Mouse (Mus musculus) urinary bladder, postnatal 10 days (tissue): ENCODE data around the gene Tec.

Source experiments
- DNase-seq: peaks from one replicate; pipeline ENCODE4 v3.0.0; 2022; ENCODE audit warnings: low spot score

Tec gene

DNA sequence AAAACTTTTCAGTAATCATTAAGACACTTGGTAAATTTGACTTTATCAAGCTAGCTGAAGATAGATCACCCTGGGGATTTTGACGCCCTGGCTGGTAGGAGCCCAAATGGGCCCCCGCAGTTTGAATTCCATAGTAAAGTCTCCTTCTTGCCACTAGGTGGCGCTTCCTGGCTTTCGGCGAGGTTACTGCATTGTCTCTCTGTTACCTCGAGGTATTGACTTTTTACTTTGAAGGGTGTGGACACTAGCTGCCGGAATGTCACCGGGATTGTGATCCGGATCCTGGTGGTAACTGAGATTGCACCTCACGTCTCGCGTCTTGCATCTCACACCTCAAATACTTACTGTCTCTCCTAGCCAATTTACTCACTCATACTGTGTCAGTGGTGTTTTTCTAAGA, 23.3 kb upstream of the Tec start:
- no peak for DNase-seq

DNA sequence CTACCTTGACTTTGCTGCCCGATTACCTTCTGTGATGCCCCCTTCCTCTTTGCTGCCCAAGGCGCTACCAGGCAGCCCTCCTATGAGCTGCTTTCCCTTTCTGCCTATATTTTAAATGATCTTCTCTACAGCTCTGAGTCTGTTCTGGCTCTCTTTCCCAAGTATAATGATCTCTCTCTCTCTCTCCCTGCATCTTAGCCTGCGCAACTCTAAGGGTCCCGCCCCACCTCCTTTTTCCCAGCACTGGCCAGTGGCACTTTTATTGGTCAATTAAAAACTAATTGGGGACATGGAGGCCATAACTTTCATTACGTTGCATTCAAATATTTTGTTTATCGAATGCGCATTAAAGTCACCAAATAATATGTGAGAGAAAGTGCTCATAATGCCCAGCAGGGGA, 20.0 kb upstream of the Tec start:
- DNase-seq: no peak

DNA sequence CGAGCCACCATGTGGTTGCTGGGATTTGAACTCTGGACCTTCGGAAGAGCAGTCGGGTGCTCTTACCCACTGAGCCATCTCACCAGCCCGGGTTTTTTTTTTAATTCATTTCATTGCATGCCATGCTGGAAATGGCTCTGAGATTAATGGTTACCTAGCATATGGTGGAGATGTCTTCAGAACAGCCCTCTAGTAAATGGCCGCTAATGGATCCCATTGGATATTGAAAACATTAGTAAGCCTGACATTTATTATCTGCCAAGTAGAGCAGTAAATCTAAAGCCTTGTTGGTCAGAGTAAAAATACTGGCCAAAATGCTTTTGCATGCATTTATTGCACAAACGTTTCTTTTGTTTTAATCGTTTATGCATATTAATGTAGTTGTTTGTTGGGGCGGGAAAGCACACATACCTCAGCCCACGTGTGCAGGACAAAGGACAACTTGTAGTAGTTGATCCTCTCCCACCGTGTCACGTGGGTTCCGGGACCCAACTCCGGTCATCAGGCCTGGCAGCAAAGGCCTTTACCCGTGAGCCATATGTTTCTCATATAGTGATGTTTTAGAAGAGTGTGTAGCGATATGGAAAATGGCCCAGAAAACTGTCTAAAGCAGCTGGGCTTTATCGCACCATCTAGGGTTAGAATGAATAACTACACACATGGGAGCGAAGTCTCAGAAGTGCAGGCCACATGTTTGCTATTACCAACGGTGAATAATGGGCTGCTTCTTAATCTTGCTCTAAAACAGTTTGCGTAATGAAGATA, 18.4 kb upstream of the Tec start:
- DNase-seq: no peak

DNA sequence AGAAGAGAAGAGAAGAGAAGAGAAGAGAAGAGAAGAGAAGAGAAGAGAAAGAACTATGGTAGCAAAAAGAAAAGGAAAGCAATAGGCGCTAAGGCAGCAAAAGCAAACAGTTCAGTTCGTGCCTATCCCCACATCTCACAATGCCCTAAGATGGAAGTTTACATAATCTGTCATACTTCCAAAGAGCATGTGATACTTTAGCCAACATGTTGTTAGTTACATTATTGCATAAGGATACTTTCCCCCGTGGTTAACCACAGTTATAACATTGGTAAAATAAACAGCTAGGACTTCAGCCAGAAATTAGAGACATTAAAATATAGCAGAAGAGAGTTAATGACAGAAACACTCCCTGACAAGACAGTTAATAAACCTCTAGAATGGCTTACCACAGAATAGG, 15.4 kb upstream of the Tec start:
- DNase-seq: no peak

DNA sequence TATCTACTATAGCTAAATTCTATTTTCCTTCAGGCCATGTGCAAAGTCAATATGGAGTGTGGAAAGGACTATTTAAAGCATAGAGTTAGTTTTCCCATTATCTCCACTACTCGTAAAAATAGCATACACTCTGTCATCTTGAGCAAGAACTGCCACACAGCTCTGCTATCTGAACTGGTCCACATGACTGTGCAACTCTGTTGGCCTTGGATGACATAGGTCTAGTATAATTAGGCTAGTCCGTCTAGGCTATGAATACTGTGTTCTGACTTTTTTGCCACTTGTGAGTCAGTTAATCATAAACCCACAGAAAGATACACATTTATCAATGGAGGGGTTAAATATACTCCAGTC, 14.1 kb upstream of the Tec start:
- no peak for DNase-seq

DNA sequence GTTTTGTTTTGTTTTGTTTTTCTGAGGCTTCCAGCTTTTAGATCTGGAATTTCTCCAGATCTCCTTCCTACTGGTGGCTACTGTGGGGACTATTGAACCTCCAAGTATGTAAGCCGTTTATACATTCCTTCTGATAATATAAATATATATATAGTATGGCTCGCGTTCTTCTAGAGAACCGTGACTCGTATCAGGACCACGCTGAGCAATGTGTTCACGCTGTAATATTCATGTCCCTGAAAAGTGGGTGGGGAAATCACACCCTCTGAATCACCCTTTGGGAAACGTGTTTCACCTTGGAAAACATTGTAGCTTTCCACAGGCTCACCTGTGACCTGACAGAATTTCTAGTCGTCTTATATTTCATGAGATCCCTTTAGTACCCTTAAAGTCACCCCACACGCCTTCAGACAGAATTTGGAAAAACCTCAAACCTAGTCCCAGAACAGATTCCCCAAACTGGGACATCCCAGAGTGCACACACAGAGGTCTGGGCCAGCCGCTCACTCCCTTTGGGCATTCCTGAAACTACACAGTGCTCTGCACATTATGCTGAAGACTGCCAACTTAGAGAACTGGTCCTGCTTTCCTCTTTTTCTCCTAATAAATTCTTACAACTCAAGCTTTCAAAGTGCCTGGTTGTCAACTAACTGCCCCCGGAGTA, 13.6 kb upstream of the Tec start:
- DNase-seq: no peak

DNA sequence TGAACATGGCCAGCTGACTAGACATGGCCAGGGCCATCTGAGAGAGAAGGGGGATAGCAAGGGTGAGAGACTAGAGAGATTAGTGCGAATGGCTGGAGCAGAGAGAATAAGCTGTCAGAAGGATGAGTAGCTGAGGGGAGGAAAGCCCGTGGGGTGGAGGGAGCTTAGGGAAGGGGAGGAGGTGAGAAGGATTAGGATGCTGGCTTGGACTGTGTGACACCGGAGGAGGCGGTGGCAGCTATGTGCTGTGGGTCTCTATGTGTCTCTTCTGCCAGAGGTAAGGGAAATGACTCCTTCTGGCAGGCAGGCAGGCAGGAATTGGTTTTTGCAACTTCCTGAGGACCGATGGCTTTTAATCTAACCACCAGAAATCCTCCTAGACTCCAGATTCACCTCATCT, 11.5 kb upstream of the Tec start:
- DNase-seq: no peak

DNA sequence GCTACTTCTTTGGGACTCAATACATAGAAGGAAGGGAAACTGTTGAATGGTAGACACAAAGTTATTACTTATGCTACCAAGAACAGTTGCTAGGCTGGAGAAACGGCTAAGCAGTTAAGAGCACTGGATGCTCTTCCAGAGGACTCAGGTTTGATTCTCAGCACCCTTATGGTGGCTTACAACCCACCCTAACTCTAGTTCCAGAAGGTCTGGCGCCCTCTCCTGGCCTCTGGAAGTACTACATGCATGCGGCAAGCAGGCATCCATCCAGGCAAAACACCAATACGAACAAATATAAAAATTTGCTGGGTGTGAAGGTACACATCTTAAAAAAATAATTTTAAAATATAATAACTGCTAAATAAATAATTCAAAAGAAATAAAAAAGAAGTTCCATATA, 2.8 kb upstream of the Tec start:
- DNase-seq: no peak

DNA sequence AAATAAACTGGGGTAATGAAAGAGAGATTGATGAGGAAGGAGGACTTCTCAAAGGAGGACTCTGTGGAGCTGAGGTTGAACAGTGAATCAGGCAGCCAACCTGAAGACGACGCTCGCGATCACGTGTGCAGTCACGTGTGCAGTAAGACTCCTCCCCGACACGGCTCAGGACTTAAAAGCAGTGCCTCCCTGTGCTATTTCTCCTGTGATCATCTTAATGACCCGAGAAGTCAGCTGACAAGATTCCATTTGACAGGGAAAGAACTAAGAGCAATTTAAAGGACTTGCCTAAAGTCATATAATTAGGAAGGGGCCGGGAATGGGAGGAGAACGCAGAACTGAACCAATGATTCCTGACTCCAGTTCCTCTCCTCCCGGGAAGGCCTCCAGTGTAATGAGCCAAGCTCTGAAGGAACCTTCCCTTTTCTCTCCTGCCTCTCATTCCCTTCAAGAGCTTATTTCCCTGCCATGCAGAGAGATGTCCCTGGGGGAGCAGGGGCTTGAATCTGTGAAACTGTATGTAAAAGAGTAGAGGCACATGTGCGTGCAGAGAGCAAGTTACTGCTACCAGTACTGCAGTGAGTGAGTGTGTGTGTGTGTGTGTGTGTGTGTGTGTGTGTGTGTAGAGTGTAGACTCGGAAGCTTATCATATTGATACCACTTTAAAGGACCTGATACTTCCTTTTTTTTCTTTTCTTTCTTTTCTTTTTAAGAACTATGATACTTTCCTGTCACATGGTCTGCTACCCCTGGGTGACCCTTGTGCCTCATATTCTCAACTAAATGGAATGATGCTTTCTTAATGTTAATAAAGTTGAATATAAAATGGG, 1.7 kb upstream of the Tec start:
- DNase-seq: no peak

DNA sequence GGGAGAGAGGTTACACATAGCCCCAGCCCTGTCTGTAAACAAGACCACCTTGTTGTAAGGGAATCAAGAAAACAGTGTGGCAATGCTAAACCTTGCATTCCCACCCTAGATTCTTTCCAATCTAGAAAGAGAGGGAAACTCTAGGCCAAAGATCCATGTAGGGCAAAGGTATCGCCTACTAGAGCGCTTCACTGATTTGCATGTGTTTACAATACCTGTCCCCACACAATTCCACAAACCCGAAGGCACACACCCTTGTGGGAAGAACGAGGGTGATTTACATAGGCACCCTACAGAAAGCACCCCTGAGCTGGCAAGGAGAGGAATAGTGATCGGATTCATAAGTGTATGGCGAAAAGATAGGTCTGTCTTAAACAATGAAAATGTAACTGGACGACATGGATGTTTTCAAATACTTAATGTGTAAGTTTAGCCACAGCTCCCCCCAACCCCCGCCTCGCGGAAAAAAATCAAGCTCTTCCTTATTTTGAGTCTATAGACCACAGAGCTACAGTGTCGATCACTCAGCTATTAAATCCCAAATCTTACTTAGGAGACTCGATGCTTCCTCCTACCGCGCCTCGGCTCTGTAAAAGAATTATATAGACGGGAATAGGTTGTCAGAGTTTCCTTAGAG, 1.1 kb downstream of the Tec start:
- no peak for DNase-seq

DNA sequence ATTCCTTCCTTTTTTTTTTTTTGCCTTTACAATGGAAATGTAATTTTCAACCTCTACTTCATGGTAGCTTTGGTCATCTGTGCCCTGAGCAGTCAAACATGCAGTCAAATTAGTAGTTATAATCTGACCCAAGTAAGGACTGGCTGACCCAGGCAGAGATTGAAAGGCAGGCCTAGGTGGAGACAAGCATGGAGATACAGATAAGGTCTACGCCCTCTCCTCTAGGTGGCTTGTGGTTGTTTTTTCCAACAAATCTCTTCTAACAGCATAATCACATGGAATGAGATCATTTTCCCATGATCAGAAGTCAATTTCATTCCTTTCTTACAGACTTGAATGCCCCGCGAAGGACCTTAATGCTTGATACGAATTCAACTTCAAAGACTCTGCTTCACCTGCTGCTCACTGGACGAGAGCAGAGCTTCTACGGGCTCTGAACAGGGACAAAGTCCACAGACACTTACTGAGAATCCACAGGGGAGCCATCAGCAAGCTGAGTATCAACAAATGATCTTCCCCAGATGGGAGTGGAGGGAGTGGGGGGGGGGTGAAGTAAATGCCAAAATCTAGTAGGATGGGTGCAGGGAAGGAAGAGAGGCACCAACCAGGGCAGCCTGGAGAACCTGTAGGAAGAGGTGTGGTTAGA, 1.9 kb downstream of the Tec start:
- no peak for DNase-seq

DNA sequence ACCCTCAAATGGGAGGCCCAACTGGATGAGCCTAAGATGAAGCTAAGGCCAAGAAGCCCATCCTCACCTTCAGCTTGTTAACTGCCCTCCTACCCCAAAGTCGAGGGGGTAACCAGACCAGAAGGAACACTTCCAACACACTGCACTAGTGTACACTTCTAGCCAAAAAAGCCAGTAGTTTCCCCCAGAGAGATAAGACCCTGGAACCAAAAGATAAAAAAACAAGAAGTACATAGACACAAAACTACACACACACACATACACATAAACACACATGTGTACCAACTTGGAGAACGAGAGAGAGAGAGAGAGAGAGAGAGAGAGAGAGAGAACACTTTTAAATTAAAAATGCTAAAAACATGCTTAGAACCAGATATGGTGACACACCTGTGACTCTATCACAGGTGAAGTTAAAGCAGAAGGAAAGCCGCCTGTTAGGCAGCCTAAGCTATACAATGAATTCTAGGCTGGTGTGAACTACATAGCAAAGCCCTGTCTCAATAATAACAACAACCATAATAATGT, 3.6 kb downstream of the Tec start:
- no peak for DNase-seq

DNA sequence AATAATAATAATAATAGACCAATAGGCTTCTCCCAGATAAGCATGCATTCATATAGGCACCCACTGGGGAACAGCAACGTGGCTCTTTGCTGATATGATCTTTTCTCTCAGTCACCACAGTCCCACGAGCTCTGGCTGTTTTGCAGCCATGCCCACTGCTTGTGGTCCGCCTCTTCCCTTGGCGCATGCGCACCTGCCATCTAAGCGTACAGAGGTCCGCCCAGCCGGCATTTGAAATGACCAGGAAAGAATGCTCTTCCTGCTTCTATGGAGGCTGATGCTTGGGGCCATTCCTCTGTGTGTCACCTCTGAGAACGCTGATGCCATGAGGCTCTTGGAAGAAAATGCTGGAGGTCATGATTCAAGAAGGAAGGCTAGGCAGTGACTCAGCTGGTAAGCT, 5.1 kb downstream of the Tec start:
- DNase-seq: no peak

DNA sequence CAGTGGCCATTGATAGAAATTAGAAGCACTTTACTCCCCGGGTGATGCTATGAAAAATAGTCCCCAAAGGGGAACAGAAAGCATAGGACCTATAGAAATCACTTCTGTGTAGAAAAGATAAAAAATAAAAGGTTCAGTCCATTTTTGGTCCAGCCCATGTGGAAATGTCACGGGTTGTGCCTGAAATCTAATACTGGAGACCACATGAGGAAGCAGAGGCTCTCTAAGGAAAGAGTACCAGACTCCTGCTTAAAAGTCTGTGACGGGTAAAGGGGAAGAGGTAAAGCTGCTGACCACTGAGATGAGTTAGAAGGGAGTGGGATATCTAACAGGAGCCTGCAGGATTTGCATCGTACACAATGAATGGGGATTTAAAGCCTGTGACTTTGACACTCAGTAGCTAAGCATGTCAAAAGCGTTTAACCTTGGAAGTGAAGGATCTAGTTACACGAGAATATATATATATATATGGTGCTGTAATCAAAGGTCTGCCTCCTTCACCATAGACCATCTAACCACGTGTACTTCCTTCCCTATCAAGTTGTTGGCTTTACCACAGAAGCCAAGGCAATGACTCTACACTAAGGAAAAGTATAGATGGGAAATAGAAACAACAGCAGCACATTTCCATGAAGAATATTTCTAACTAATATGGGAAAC, 6.4 kb downstream of the Tec start:
- no peak for DNase-seq

DNA sequence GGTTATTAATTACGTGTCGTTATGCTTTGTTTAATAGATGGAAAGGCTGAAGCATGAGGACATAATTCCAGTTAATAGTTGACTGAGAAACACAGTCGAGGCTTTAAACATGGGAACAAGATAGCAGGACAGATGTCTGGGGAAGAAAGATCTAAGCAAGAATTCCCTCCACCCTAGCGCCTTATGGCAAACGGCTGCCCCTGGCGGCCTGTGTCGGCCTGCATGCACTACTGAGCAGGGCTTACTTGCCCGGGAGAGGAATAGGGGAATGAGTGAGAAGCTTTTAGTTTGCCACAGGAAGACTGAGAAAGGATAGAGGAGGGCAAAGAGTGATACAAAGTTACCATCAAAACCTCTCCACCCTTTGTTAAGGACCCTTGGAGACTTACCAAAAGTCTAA, 7.4 kb downstream of the Tec start:
- no peak for DNase-seq

DNA sequence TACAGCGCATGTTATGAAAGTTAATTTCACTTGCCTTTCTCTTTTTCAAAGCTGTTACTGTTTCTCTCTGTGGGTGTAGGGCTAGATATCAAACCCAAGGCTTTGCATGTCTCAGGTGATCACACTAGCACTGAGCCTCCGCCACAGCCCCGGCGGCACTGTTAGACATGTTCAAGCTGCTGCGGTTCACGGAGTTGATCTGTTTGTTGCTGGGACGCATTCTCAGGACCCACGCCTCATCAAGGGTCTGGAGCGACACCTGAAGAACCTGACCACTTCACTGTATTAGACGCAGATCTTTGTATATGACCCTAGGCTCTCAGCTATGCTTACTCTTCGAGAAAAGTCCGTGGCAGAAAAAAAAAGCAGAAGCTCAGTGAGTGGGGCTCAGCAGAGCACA, 10.0 kb downstream of the Tec start:
- DNase-seq: no peak

DNA sequence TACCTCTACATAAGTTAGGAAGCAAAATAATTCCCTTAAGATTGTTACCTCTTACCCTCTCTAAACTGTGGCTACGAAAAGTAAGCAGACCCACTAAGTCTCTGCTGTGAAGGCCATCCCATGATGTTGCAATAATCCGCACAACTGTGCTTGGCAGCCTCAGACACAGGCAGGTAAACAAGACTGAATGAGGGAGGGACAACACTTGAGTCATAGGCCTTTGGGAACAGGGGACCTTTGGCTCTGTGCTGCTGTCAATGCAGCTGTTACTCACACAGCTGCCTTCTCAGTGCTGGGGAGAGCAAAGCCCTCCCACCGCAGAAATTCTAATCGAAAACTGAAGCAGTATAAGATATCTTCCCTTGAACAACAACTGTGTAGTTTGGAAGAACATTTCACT, 10.5 kb downstream of the Tec start:
- no peak for DNase-seq

DNA sequence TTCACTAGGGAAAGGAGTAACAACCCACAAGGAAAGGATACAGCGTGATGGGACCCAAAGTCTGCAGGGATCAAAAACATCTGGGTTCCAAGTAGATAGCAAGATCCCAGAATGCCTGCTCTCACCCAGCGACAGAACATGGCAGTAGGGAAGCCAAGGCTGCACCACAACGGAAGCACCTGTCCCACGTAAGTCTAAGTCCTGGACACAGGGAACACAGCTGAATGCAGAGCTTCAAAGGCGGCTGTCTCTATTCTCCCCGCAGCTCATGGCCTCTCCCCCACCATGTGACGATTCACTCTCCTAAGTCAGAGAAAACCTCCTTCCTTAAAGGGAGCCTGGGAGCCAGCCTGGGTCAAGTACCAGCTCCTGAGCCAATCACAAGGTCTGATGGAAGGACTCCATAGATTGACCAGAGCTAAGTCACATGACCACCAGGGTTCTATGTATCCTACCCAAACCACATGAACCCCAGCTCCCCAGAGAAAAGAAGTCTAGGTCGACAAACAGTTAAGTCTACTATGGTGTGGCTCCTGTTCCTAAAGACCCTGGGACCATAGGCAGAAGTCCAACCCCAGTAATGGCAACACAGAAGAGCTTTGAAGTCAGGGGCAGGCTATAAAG, 11.9 kb downstream of the Tec start:
- no peak for DNase-seq

DNA sequence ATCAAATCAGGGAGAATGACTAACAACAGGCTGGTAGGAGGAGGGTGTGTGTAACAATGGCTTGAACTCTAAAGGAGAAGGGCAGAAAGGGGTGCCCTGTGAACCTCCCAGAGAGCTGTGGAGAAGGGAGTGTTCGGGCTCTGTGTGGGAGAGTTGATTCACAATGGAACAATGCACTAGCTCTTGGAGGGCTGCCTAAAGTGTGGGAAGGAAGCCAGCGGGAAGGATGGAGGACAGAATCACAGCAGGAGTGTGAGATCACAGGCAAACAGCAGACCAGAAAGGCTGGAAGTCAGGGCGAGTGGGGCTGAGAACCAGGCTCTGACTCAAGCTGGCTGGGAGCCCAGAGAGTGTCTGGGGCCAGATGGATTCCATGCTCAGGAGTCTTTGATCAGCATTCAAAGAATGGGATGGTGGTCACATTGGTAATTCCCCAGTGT, 12.6 kb downstream of the Tec start:
- peak; percentile 34 for DNase-seq

DNA sequence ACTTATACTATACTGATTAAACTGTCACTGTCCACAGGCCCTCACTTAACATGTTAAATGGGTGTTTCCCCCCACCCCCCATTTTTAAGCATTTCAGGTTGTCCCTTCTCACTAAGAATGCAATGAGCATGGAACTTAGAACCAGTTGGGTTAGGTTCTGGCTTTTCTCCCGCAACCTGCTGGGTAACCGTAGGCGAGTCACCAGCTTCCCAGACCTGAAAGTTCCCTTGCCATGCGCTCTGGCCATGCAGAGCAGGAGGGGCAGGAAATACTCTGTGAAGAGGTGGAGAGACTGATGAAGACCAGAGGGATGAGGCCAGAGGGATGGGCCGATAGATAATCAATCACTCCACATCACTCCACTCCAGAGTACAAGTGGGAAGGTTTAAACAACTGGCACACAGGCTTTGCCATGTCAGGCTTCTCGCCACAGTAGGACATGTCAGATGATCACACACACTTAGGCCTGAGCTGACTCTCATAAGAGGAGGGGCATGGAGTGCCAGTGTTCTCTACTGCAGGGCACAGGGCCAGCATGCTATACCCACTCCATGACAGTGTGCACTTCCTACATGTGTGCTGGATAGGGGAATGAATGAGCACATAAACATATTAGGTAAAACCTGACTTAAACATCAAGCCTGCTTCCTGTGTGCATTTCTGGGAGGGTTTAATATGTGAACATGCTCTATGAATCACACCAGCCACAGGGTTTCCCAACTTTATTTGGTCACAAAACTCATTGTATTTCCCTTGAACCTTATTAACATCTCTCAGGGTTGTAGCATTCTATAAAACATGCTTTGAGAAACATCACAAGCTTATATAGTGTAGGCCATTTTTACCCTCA, 13.9 kb downstream of the Tec start:
- no peak for DNase-seq
